Mouse (Mus musculus) regulatory T cell (primary cell): ENCODE measurements around the gene Mrpl37.

Source experiments
- in situ Hi-C: fragments of 300-600 bp; cut with MboI, MseI; formaldehyde crosslinking; loops from one replicate; pipeline ENCODE4 v1.15.1; 2025; ENCODE audit warnings: high pct_unique_total_duplicates

Gene Mrpl37

GRCm38 (mm10) chr4:107067151-107067840, 628 bp upstream of the Mrpl37 start:
- in situ Hi-C loops: no loop called here

GRCm38 (mm10) chr4:107064394-107065098, 2.1 kb downstream of the Mrpl37 start:
- in situ Hi-C loops: no loop called here

- in situ Hi-C loops: no loop called here
These were observed 3.5 kb downstream of the Mrpl37 start for GRCm38 (mm10) chr4:107063214-107063613.

GRCm38 (mm10) chr4:107061560-107061959, 5.1 kb downstream of the Mrpl37 start:
- in situ Hi-C loops: no loop called here

- in situ Hi-C loops: no loop called here
These were observed 7.9 kb downstream of the Mrpl37 start for GRCm38 (mm10) chr4:107058781-107059180.

GRCm38 (mm10) chr4:107058346-107058745, 8.3 kb downstream of the Mrpl37 start:
- in situ Hi-C loops: no loop called here

GRCm38 (mm10) chr4:107056088-107056487, 10.6 kb downstream of the Mrpl37 start:
- in situ Hi-C loops: no loop called here

- in situ Hi-C loops: loop anchor here (5.0 kb wide), 1 partner anchor 216 kb away; no protein-coding TSS in a partner anchor
These were observed 13.6 kb downstream of the Mrpl37 start for GRCm38 (mm10) chr4:107052962-107053553.

GRCm38 (mm10) chr4:107051889-107052288, 14.8 kb downstream of the Mrpl37 start:
- in situ Hi-C loops: loop anchor here (5.0 kb wide), 1 partner anchor 215 kb away; no protein-coding TSS in a partner anchor

- in situ Hi-C loops: no loop called here
These were observed 18.0 kb downstream of the Mrpl37 start for GRCm38 (mm10) chr4:107048568-107049162.

GRCm38 (mm10) chr4:107047806-107048205, 18.9 kb downstream of the Mrpl37 start:
- in situ Hi-C loops: no loop called here

GRCm38 (mm10) chr4:107045188-107045587, 21.5 kb downstream of the Mrpl37 start:
- in situ Hi-C loops: no loop called here

GRCm38 (mm10) chr4:107042304-107042703, 24.4 kb downstream of the Mrpl37 start:
- in situ Hi-C loops: no loop called here

- in situ Hi-C loops: no loop called here
These were observed 27.4 kb downstream of the Mrpl37 start for GRCm38 (mm10) chr4:107039270-107039669.

- in situ Hi-C loops: no loop called here
These were observed 28.4 kb downstream of the Mrpl37 start for GRCm38 (mm10) chr4:107038303-107038702.

GRCm38 (mm10) chr4:107036985-107037384, 29.7 kb downstream of the Mrpl37 start:
- in situ Hi-C loops: no loop called here

GRCm38 (mm10) chr4:107035689-107036088, 31.0 kb downstream of the Mrpl37 start:
- in situ Hi-C loops: no loop called here

GRCm38 (mm10) chr4:107026451-107026850, 40.2 kb downstream of the Mrpl37 start:
- in situ Hi-C loops: no loop called here

- in situ Hi-C loops: no loop called here
These were observed 41.3 kb downstream of the Mrpl37 start for GRCm38 (mm10) chr4:107025369-107025768.

- in situ Hi-C loops: no loop called here
These were observed 41.8 kb downstream of the Mrpl37 start for GRCm38 (mm10) chr4:107024899-107025298.

GRCm38 (mm10) chr4:107021464-107021863, 45.2 kb downstream of the Mrpl37 start:
- in situ Hi-C loops: no loop called here

- in situ Hi-C loops: no loop called here
These were observed 46.2 kb downstream of the Mrpl37 start for GRCm38 (mm10) chr4:107020287-107021000.
